Mouse (Mus musculus): ENCODE data around the gene Mettl8.

The Mettl8 gene

DNA sequence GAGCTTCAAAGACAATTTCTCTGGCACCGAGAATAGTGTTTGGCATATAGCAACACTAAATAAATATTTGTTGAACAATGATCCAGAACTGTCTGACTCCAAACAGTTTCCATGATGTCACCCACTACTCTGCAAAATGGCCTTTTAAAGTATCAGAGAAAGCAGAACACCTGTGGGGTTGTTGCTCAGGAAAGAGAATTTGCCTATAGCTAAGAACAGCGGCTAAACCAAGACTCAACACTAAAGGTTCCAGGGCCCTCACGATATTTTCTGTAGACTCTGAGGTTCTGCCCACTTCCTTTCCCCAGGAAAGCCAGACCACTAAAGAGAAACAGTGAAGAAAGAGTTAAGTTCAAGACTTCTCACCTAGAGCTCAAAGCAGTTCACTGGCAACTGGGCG is 122.4 kb downstream of the Mettl8 start:
- no peak for DNase-seq (ENCODE audit: low read depth)

DNA sequence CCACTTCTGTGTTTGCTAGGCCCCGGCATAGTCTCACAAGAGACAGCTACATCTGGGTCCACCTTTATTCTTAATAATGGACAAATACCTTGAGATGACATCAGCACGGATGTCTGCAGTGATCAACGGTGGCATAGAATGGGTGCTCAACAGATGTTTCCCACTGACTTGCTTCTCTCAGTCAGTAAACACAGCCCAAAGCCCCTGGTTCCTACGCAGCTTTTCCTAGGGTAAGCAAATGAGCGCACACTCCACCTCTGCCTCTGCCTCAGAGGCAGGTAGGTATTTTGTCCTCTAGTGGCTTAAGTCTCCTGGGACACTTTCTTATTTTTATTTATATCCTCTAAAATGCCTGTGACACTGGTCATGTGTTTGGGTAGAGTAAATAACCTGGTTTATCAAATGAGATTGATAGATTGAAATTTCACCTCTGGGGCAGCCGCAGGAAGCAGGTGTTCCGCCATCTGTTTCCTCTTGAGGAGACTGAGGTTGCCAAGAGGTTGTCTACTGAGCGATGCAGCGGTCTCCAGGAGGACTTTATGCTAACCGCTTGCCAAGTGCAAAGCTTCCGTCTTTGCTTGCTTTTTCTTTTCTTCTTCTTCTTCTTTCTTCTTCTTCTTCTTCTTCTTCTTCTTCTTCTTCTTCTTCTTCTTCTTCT is 124.6 kb downstream of the Mettl8 start:
- DNase-seq (ENCODE audit: low read depth): no peak

DNA sequence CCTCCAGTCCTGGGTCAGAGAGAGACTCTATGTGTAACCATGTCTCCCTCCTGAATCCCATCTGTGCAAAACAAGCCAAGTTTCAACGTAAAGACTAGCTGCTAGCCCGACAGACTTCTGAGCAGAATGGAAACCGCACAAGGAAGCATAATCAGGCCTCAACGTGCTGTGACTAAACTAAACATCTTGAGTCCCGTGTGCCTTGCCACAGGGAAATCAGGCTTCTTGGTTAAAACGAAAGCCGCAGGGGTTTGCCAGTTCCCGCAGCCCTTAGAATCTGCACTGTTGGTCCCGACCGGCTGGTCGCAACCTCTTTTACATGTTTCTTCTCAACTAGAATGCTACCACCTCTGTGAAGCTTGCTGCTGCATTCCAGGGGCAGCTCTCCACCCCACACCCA is 125.7 kb downstream of the Mettl8 start:
- DNase-seq (ENCODE audit: low read depth): no peak

DNA sequence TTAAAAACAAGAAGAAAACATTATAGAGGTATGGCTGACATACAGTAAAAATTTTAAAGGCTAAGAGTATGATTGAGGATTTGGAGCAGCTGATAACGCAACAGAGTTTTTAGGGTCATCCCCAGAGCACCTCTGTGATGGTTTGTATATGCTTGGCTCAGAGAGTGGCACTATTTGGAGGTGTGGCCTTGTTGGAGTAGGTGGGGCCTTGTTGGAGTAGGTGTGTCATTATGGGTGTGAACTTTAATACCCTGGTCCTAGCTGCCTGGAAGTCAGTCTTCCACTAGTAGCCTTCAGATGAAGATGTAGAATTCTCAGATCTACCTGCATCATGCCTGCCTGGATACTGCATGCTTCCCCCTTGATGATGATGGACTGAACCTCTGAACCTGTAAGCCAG is 131.3 kb downstream of the Mettl8 start:
- DNase-seq (ENCODE audit: low read depth): no peak

- no peak for DNase-seq (ENCODE audit: low read depth)
Measured at GRCm38 (mm10) chr2:70922814-70923213, 132.6 kb downstream of the Mettl8 start.

DNA sequence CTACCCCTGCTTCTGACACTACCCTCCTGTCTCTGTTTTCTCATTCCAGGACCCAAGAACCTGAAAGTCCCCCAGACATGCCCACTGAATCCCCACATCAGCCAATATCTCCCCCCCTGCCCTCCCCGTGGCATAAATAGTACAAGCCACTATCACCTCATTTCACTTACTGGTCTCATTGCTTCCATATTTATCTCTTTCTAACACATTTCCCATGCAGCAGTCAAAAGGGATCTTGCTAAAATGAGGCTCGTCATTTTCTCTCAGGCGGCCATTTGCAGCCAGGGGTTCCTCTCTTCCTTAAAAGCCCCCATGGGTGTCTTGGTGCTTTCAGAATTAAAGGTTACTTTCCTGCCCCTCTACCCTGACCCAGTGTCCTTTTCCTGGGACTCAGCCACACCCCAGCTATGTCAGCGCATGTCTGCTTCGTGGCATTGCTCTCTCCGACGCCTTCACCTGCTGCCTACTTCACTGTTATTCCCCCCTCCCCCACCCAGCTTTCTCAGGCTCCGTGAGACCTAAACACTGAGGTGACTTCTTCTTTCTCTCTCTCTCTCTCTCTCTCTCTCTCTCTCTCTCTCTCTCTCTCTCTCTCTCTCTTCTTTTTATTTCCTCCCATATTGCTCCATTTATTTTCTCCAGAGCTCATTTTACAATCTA is 134.3 kb downstream of the Mettl8 start:
- no peak for DNase-seq (ENCODE audit: low read depth)

DNA sequence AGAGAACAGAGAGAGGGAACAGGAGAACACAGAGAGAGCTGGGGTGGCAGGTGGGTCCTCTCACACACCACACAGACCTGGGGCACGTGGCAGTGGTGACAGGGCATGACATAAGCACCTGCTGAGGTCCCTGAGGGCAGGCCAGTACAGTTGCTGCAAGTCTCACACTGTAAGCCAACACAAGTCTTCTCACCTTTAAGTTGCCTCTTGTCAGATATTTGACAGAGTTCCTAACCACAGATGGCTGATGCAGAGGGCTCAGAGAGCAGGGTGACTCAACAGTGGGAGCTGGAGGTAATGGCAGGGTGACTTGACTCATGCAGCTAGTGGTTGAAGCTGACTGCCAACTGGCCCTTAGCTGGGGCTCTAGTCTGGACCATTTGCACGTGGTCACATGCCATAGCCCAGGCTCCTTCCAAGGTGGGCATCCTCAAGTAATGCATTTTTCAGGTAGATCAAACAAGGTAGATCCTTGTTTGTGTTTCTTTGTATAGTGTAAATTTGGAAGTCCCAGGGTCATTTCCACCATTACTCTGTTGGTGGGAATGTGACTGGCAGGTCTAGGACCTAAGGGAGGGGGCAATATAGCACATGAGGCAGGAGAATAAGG is 135.4 kb downstream of the Mettl8 start:
- DNase-seq (ENCODE audit: low read depth): no peak

GRCm38 (mm10) chr2:70918516-70918915 is 136.9 kb downstream of the Mettl8 start:
- no peak for DNase-seq (ENCODE audit: low read depth)

All from c-Kit-positive CD71-negative TER-119-negative erythroid progenitor cells, embryonic 14.5 days (primary cell).